Mouse (Mus musculus): ENCODE results near the gene Zic3. TPM values are rescaled to one million over a fixed set of nuclear protein-coding genes. Genes with fewer than 3 reads are reported as not detected.

Zic3 gene
- total RNA-seq, 2 experiments from 2014 or later, result not detected

GRCm38 (mm10) chrX:58041865-58042264 lies 19.4 kb downstream of the Zic3 start:
- DNase-seq (ENCODE audit: low spot score in 2 of 2), result no peak

- DNase-seq (ENCODE audit: low spot score in 2 of 2), result no peak
Observed at GRCm38 (mm10) chrX:58042512-58042911, 20.0 kb downstream of the Zic3 start.
